In the genomic region with DNA sequence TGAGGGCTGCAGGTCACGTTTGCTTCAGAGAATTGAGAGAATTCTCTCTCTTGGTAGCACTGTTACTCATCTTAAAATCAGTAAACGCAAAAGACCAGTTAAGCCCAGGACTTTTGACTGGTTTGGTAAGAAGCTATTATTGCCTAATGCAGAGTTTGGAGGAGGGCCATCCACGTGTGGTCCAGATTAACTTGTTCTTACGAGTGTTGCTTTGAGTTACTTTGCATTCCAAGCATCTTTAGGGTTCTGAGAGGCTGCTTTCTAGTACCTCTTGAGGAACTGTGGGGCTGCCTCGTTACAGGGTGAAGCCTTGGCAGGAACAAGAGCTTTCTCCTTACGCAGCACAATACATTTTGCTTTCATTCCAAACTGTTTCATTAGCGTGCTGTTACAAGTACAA, we compare ENCODE assay signal across 23 mouse cellular contexts. TPM values are rescaled to one million over a fixed set of nuclear protein-coding genes. Genes with fewer than 3 reads are reported as not detected.
DNase-seq lines count a peak whose midpoint lies in the region; TF ChIP-seq lines count a peak whose summit lies in the region.
"Had no signal": no experiment of that assay in that cellular context is flagged by ENCODE, and none has a peak within 500 bp of the region (broad histone marks: within the 10 kb centered on the region; RNA-seq: fewer than 3 reads in every experiment).

No protein-coding gene starts in this region.

- DNase-seq in liver, adult 2 months (ENCODE audit: extremely low read depth, low read depth, low spot score): peak; percentile 79
- no peak for DNase-seq in liver
- DNase-seq in lung, adult 18-20 months: peak; percentile 84 to 91
- DNase-seq in lung, postnatal 10 days: peak; percentile 72
- DNase-seq in kidney, postnatal 10 days: no peak
- no peak for DNase-seq in ovary, postnatal 14 days (ENCODE audit: low spot score)
- no peak for DNase-seq in forebrain, embryonic 10.5 days (ENCODE audit: extremely low spot score, low spot score)
- DNase-seq: cerebellum, adult 11 months; cerebellum, adult 9-11 months; layer of hippocampus, adult 9-11 months; right cerebral cortex, postnatal 14 days; spleen, adult 18-20 months had no signal

- H3K79me2 ChIP-seq in liver, adult 2 months (ENCODE audit: control insufficient read depth, insufficient read depth, low read length): peaks cover 25% of the 10 kb centered on the region; the same call in 1 of the 2 replicates

- H3K4me3 ChIP-seq in liver, adult 2 months (ENCODE audit: insufficient read depth, low read depth, low read length): no peak overlapping the region
- H3K4me3 ChIP-seq in forebrain, embryonic 10.5 days: no peak overlapping the region
- H3K4me3 ChIP-seq: embryonic facial prominence, embryonic 15.5 days; forebrain, embryonic 12.5 days; hindbrain, embryonic 10.5 days; intestine, embryonic 15.5 days; kidney, embryonic 15.5 days; left cerebral cortex, adult 2 months; liver, embryonic 15.5 days; midbrain, embryonic 12.5 days had no signal

- H3K36me3 ChIP-seq in liver, adult 2 months (ENCODE audit: control insufficient read depth, insufficient read depth, low read length): peaks cover 38% of the 10 kb centered on the region
- H3K36me3 ChIP-seq in forebrain, embryonic 10.5 days (replicated peaks): peaks cover 70% of the 10 kb centered on the region

- H3K9ac ChIP-seq in liver, adult 2 months (ENCODE audit: low read depth, low read length): no peak overlapping the region
- H3K9ac ChIP-seq: embryonic facial prominence, embryonic 15.5 days; forebrain, embryonic 12.5 days; intestine, embryonic 15.5 days; kidney, embryonic 15.5 days; liver, embryonic 15.5 days; midbrain, embryonic 12.5 days had no signal

- 52% methylated on average over 7 of the region's 7 CpGs for WGBS in liver, adult 2 months
- WGBS in forebrain, embryonic 10.5 days: 77% methylated on average over 7 of the region's 7 CpGs

- no peak overlapping the region for H3K27ac ChIP-seq in liver, adult 2 months (replicated peaks; ENCODE audit: insufficient read depth, low read depth, low read length)
- H3K27ac ChIP-seq in forebrain, embryonic 10.5 days: no peak overlapping the region
- H3K27ac ChIP-seq: embryonic facial prominence, embryonic 15.5 days; forebrain, embryonic 12.5 days; hindbrain, embryonic 10.5 days; intestine, embryonic 15.5 days; kidney, embryonic 15.5 days; left cerebral cortex, adult 2 months; liver, embryonic 15.5 days; midbrain, embryonic 12.5 days had no signal

- no peaks in the 10 kb centered on the region for H3K27me3 ChIP-seq in liver, adult 2 months (ENCODE audit: control insufficient read depth, insufficient read depth, low read length)
- no peaks in the 10 kb centered on the region for H3K27me3 ChIP-seq in forebrain, embryonic 10.5 days (ENCODE audit: poor library complexity, severe bottlenecking)
- H3K27me3 ChIP-seq: embryonic facial prominence, embryonic 15.5 days; forebrain, embryonic 12.5 days; intestine, embryonic 15.5 days; kidney, embryonic 15.5 days; liver, embryonic 15.5 days; midbrain, embryonic 12.5 days had no signal

- H3K9me3 ChIP-seq in forebrain, embryonic 10.5 days: no peaks in the 10 kb centered on the region
- H3K9me3 ChIP-seq: embryonic facial prominence, embryonic 15.5 days; forebrain, embryonic 12.5 days; hindbrain, embryonic 10.5 days; intestine, embryonic 15.5 days; kidney, embryonic 15.5 days; liver, embryonic 15.5 days; midbrain, embryonic 12.5 days had no signal

- H3K4me1 ChIP-seq in liver, adult 2 months (ENCODE audit: control insufficient read depth, insufficient read depth, low read length): peaks cover 18% of the 10 kb centered on the region
- peaks cover 23% of the 10 kb centered on the region for H3K4me1 ChIP-seq in forebrain, embryonic 10.5 days

- TF ChIP-seq POLR2A in liver, adult 2 months (IDR thresholded peaks at IDR 0.05; ENCODE audit: extremely low read depth, insufficient read depth, low read length): no peak

- no peak for TF ChIP-seq CTCF in liver, adult 2 months (IDR thresholded peaks at IDR 0.05; ENCODE audit: low read depth, low read length)

RNA-seq across cellular contexts. Expression of a gene that starts 5.0 kb away (rescaled TPM):
- 149 and 150 TPM in 2 replicates for total RNA-seq in liver, adult 2 months (2014; rRNA removed)
- polyA plus RNA-seq in liver, adult 2 months (2012; rRNA removed): 111 and 112 TPM in 2 replicates
- polyA plus RNA-seq in forebrain, embryonic 10.5 days (2016; fragmentation: Nextera tagmentation; extraction: Ambion mirVana): 113 and 122 TPM in 2 replicates

RNA-seq across cellular contexts. Expression of a gene that starts 5.1 kb away (rescaled TPM):
- 1.8 and 1.9 TPM in 2 replicates for total RNA-seq in liver, adult 2 months (2014; rRNA removed)
- 1.3 and 1.5 TPM in 2 replicates for polyA plus RNA-seq in liver, adult 2 months (2012; rRNA removed)
- 2.3 and 2.7 TPM in 2 replicates for polyA plus RNA-seq in forebrain, embryonic 10.5 days (2016; fragmentation: Nextera tagmentation; extraction: Ambion mirVana)

RNA-seq across cellular contexts. Expression of a gene that starts 35.4 kb away (rescaled TPM):
- total RNA-seq in liver, adult 2 months (2014; rRNA removed): 0.28 and 0.34 TPM in 2 replicates
- 0.39 and 0.48 TPM in 2 replicates for polyA plus RNA-seq in liver, adult 2 months (2012; rRNA removed)
- polyA plus RNA-seq in forebrain, embryonic 10.5 days (2016; fragmentation: Nextera tagmentation; extraction: Ambion mirVana): 0.89 and 1.0 TPM in 2 replicates
- total RNA-seq: common myeloid progenitor, adult 5-6 weeks; granulocyte monocyte progenitor cell, adult 5-6 weeks; neutrophil, adult 5-6 weeks had no signal

Comparison
In these comparisons a context has a peak if more than half of its experiments do, and no peak if none do; other contexts are left out.
1. DNase-seq: peak in liver, adult 2 months (single experiment), lung, adult 18-20 months (2 of 2) and lung, postnatal 10 days (single experiment); none in liver (single experiment), kidney, postnatal 10 days (single experiment), ovary, postnatal 14 days (single experiment) and forebrain, embryonic 10.5 days (single experiment).